Mouse (Mus musculus) megakaryocyte, embryonic 14.5 days (primary cell): Measurements from ENCODE around the gene Itgb2l.
"Not testable (repeated sequence)": the region's sequence is repeated elsewhere in the genome, so short reads cannot be mapped to it uniquely, and the experiment has no call there.

Source experiments
- FLI1 ChIP-seq: IDR thresholded peaks from 2 replicates; pipeline ENCODE4 v1.6.1; 2012; ENCODE audit warnings: low read length, inconsistent platforms, mixed read lengths
- GATA1 ChIP-seq: IDR thresholded peaks from 3 replicates; pipeline ENCODE4 v1.6.1; 2012; ENCODE audit warnings: mixed read lengths, low read length, inconsistent platforms, borderline replicate concordance

DNA sequence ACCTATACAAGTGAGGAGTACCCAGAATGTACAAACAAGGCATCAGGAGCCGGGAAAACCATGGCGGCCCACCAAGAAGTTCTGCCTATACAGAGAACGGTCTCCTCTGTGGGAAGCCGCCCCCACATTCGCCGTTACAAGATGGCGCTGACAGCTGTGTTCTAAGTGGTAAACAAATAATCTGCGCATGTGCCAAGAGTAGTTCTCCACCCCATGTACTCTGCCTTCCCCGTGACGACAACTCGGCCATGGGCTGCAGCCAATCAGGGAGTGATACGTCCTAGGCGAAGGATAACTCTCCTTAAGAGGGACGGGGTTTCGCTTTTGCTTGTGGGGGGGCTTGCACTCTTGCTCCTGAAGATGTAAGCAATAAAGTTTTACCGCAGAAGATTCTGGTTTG lies 7.5 kb upstream of the Itgb2l start:
- TF ChIP-seq GATA1, FLI1: not testable (repeated sequence)
